Mouse (Mus musculus): Measurements from ENCODE around the gene Stx1a. TPM values are rescaled to one million over a fixed set of nuclear protein-coding genes. Genes with fewer than 3 reads are reported as not detected.

The Stx1a gene
- polyA plus RNA-seq, 1 experiment: 6.8 TPM

GRCm38 (mm10) chr5:135086871-135087270 is 63.6 kb downstream of the Stx1a start:
- H3K27ac ChIP-seq (ENCODE audit: control insufficient read depth, insufficient read depth, low read depth, low read length): no peak overlapping the region
- no peaks in the 10 kb centered on the region for H3K36me3 ChIP-seq (ENCODE audit: control insufficient read depth, insufficient read depth, low read length)
- TF ChIP-seq CTCF (IDR thresholded peaks at IDR 0.05; ENCODE audit: control insufficient read depth, insufficient read depth, insufficient replicate concordance, low read depth, low read length) (no peak), POLR2A (IDR thresholded peaks at IDR 0.05; ENCODE audit: control insufficient read depth, low read depth, low read length) (no peak)
- no peaks in the 10 kb centered on the region for H3K27me3 ChIP-seq (ENCODE audit: control insufficient read depth, insufficient read depth, low read length)
- no peak overlapping the region for H3K4me3 ChIP-seq (ENCODE audit: control insufficient read depth, low read depth, low read length)
- H3K4me1 ChIP-seq (ENCODE audit: control insufficient read depth, insufficient read depth, low read length): peaks cover 8% of the 10 kb centered on the region

- no peak within 1 kb of the TSS for H3K27ac ChIP-seq (ENCODE audit: control insufficient read depth, insufficient read depth, low read depth, low read length)
- H3K4me3 ChIP-seq (ENCODE audit: control insufficient read depth, low read depth, low read length): peak within 1 kb of the TSS; percentile 58
- peaks cover 8% of the 10 kb centered on the region for H3K4me1 ChIP-seq (ENCODE audit: control insufficient read depth, insufficient read depth, low read length)
- no peaks in the 10 kb centered on the region for H3K36me3 ChIP-seq (ENCODE audit: control insufficient read depth, insufficient read depth, low read length)
- TF ChIP-seq POLR2A (IDR thresholded peaks at IDR 0.05; ENCODE audit: control insufficient read depth, low read depth, low read length) (no peak), CTCF (IDR thresholded peaks at IDR 0.05; ENCODE audit: control insufficient read depth, insufficient read depth, insufficient replicate concordance, low read depth, low read length) (no peak)
- H3K27me3 ChIP-seq (ENCODE audit: control insufficient read depth, insufficient read depth, low read length): no peaks in the 10 kb centered on the region
Measured at GRCm38 (mm10) chr5:135089653-135090052, 66.4 kb downstream of the Stx1a start, which contains the start of gene Mlxipl. Gene Mlxipl (plus strand): TSS chr5:135089890.

Other genes starting within 250 kb of the Stx1a start
- 293 and 298 TPM in 2 replicates for gene Tmem270, start 116.7 kb upstream of the Stx1a start, polyA plus RNA-seq (2012; rRNA removed)
- 11.2 and 12.2 TPM in 2 replicates for gene Cldn13, start 108.0 kb upstream of the Stx1a start, polyA plus RNA-seq (2012; rRNA removed)
- 6.3 and 6.9 TPM in 2 replicates for gene Mettl27, start 91.1 kb upstream of the Stx1a start, polyA plus RNA-seq (2012; rRNA removed)
- gene Cldn4, start 76.5 kb upstream of the Stx1a start, polyA plus RNA-seq (2012; rRNA removed): 0.21 and 4.0 TPM in 2 replicates
- gene Cldn3, start 37.3 kb upstream of the Stx1a start, polyA plus RNA-seq (2012; rRNA removed): 8.7 and 19.7 TPM in 2 replicates
- 102 and 108 TPM in 2 replicates for gene Abhd11, start 14.3 kb upstream of the Stx1a start, polyA plus RNA-seq (2012; rRNA removed)
- 23.4 TPM in 2 replicates for gene Dnajc30, start 40.7 kb downstream of the Stx1a start, polyA plus RNA-seq (2012; rRNA removed)
- gene Bud23, start 41.5 kb downstream of the Stx1a start, polyA plus RNA-seq (2012; rRNA removed): 42.9 and 43.5 TPM in 2 replicates
- 0.33 and 0.71 TPM in 2 replicates for gene Vps37d, start 54.8 kb downstream of the Stx1a start, polyA plus RNA-seq (2012; rRNA removed)
- 16.7 and 19.6 TPM in 2 replicates for gene Mlxipl, start 66.4 kb downstream of the Stx1a start, polyA plus RNA-seq (2012; rRNA removed)
- 63.4 and 65.5 TPM in 2 replicates for gene Tbl2, start 126.2 kb downstream of the Stx1a start, polyA plus RNA-seq (2012; rRNA removed)
- 33.8 and 36.7 TPM in 2 replicates for gene Bcl7b, start 144.8 kb downstream of the Stx1a start, polyA plus RNA-seq (2012; rRNA removed)
- 6.4 and 7.7 TPM in 2 replicates for gene Baz1b, start 163.8 kb downstream of the Stx1a start, polyA plus RNA-seq (2012; rRNA removed)
- 3.1 and 3.2 TPM in 2 replicates for gene Fzd9, start 227.7 kb downstream of the Stx1a start, polyA plus RNA-seq (2012; rRNA removed)

Data from testis, adult 2 months (tissue).